Mouse (Mus musculus): ENCODE measurements around the gene Hacd2. TPM values are rescaled to one million over a fixed set of nuclear protein-coding genes. Genes with fewer than 3 reads are reported as not detected.

Gene Hacd2
- total and polyA plus RNA-seq, 3 experiments: 30.1 to 135 (median 50.3) TPM

GRCm38 (mm10) chr16:35052191-35052590, 30.0 kb downstream of the Hacd2 start:
- H3K9me3 ChIP-seq (replicated peaks; ENCODE audit: low read length): no peaks in the 10 kb centered on the region
- DNase-seq (ENCODE audit: extremely low read depth): no peak
- H3K79me2 ChIP-seq (replicated peaks; ENCODE audit: control insufficient read depth, extremely low read depth, insufficient read depth, poor library complexity, severe bottlenecking): no peaks in the 10 kb centered on the region; the same call in 1 of the 2 replicates
- in situ Hi-C loops (cut with MboI; ENCODE audit: low pct_ligation_motif_present, low pct_unique_long_range_greater_than_20kb, low sequenced_read_pairs): no loop called here
- peaks cover 10 to 80% of the 10 kb centered on the region in 2 experiments for H3K4me1 ChIP-seq (ENCODE audit: control insufficient read depth in 1 of 2, insufficient read depth in 2 of 2)
- H3K9ac ChIP-seq (ENCODE audit: insufficient read depth, low read depth): no peak overlapping the region
- H3K27me3 ChIP-seq (replicated peaks): no peaks in the 10 kb centered on the region
- no peak for TF ChIP-seq TBP (conservative IDR thresholded peaks at IDR 0.05; ENCODE audit: low read depth, low read length)
- H3K4me2 ChIP-seq (ENCODE audit: insufficient read depth, low read depth, poor library complexity, severe bottlenecking): no peak overlapping the region
- peaks cover 35 to 77% of the 10 kb centered on the region in 2 experiments for H3K36me3 ChIP-seq (replicated peaks in 1 of 2; ENCODE audit: control insufficient read depth in 1 of 2, insufficient read depth in 1 of 2, low read length in 1 of 2)
- no peak overlapping the region for H3K4me3 ChIP-seq (replicated peaks in 1 of 3; ENCODE audit: low read depth in 2 of 3, low read length in 2 of 3, poor library complexity in 1 of 3)
- dilution Hi-C loops (cut with MboI; ENCODE audit: extremely low pct_ligation_motif_present, extremely low pct_unique_long_range_greater_than_20kb, low sequenced_read_pairs): no loop called here
- H3K27ac ChIP-seq (ENCODE audit: insufficient read depth, low read depth): no peak overlapping the region

- peak overlapping the region; percentile 17 for H3K4me2 ChIP-seq (ENCODE audit: insufficient read depth, low read depth, poor library complexity, severe bottlenecking)
Measured at GRCm38 (mm10) chr16:35054432-35055193, 32.4 kb downstream of the Hacd2 start.

More at GRCm38 (mm10) chr16:35054432-35055193, 32.4 kb downstream of the Hacd2 start:
- no peaks in the 10 kb centered on the region; the same call in 1 of the 2 replicates for H3K79me2 ChIP-seq (replicated peaks; ENCODE audit: control insufficient read depth, extremely low read depth, insufficient read depth, poor library complexity, severe bottlenecking)
- H3K9me3 ChIP-seq (replicated peaks; ENCODE audit: low read length): no peaks in the 10 kb centered on the region
- H3K27me3 ChIP-seq (replicated peaks): no peaks in the 10 kb centered on the region
- in situ Hi-C loops (cut with MboI; ENCODE audit: low pct_ligation_motif_present, low pct_unique_long_range_greater_than_20kb, low sequenced_read_pairs): no loop called here
- peak overlapping the region in 1 of 3 experiments; percentile 24 for H3K4me3 ChIP-seq (replicated peaks in 1 of 3; ENCODE audit: low read depth in 2 of 3, low read length in 2 of 3, poor library complexity in 1 of 3)
- DNase-seq (ENCODE audit: extremely low read depth): peak; percentile 94
- dilution Hi-C loops (cut with MboI; ENCODE audit: extremely low pct_ligation_motif_present, extremely low pct_unique_long_range_greater_than_20kb, low sequenced_read_pairs): no loop called here
- no peak overlapping the region for H3K9ac ChIP-seq (ENCODE audit: insufficient read depth, low read depth)
- H3K4me1 ChIP-seq (ENCODE audit: control insufficient read depth in 1 of 2, insufficient read depth in 2 of 2): peaks cover 10 to 69% of the 10 kb centered on the region in 2 experiments
- peaks cover 31 to 73% of the 10 kb centered on the region in 2 experiments for H3K36me3 ChIP-seq (replicated peaks in 1 of 2; ENCODE audit: control insufficient read depth in 1 of 2, insufficient read depth in 1 of 2, low read length in 1 of 2)
- peak; percentile 36; the same call in 1 of the 2 replicates for TF ChIP-seq MEF2A (IDR thresholded peaks at IDR 0.05; ENCODE audit: borderline replicate concordance, low read depth, low read length)
- TF ChIP-seq GABPA (IDR thresholded peaks at IDR 0.05; ENCODE audit: insufficient replicate concordance, low read depth, low read length): no peak
- TF ChIP-seq IRF4 (IDR thresholded peaks at IDR 0.05; ENCODE audit: low read depth, low read length): peak; percentile 66; the same call in 1 of the 2 replicates
- TF ChIP-seq TCF12 (IDR thresholded peaks at IDR 0.05; ENCODE audit: low read depth, low read length): peak; percentile 38; the same call in 1 of the 2 replicates
- peak; percentile 70 for TF ChIP-seq ELF1 (IDR thresholded peaks at IDR 0.05; ENCODE audit: low read depth, low read length)
- TF ChIP-seq MAZ (IDR thresholded peaks at IDR 0.05; ENCODE audit: low read depth, low read length): 0 out of 2 replicates have a peak, but pooled peaks have one; percentile 33
- no peak for TF ChIP-seq ZKSCAN1 (IDR thresholded peaks at IDR 0.05; ENCODE audit: borderline replicate concordance, low read depth, low read length)
- TF ChIP-seq TBP (conservative IDR thresholded peaks at IDR 0.05; ENCODE audit: low read depth, low read length): 0 out of 2 replicates have a peak, but pooled peaks have one; percentile 48
- peak; percentile 57; the same call in 1 of the 2 replicates for TF ChIP-seq MXI1 (IDR thresholded peaks at IDR 0.05; ENCODE audit: low read depth, low read length)
- no peak for TF ChIP-seq ZMIZ1 (IDR thresholded peaks at IDR 0.05; ENCODE audit: low read depth, low read length)
- TF ChIP-seq USF2 (conservative IDR thresholded peaks at IDR 0.05; ENCODE audit: low read depth, low read length): no peak
- TF ChIP-seq MAX (IDR thresholded peaks at IDR 0.05; ENCODE audit: low read length): peak; percentile 59
- TF ChIP-seq MYC (IDR thresholded peaks at IDR 0.05; ENCODE audit: low read depth, low read length): peak; percentile 82
- no peak for TF ChIP-seq HCFC1 (IDR thresholded peaks at IDR 0.05; ENCODE audit: low read depth, low read length)
- TF ChIP-seq SIN3A (IDR thresholded peaks at IDR 0.05; ENCODE audit: low read length): no peak
- no peak for TF ChIP-seq RCOR1 (conservative IDR thresholded peaks at IDR 0.05; ENCODE audit: low read depth, low read length)
- no peak for TF ChIP-seq MAFK (IDR thresholded peaks at IDR 0.05; ENCODE audit: insufficient replicate concordance, low read length)
- no peak for TF ChIP-seq ZNF384 (IDR thresholded peaks at IDR 0.05; ENCODE audit: low read depth, low read length)
- TF ChIP-seq EP300 (IDR thresholded peaks at IDR 0.05; ENCODE audit: low read length): peak; percentile 77
- no peak; the same call in 1 of the 2 replicates for TF ChIP-seq ETS1 (conservative IDR thresholded peaks at IDR 0.05; ENCODE audit: low read depth, low read length)
- no peak for TF ChIP-seq JUN (IDR thresholded peaks at IDR 0.05; ENCODE audit: insufficient read depth, low read depth, low read length)
- TF ChIP-seq POLR2A (IDR thresholded peaks at IDR 0.05; ENCODE audit: low read depth, low read length): peak; percentile 50
- TF ChIP-seq SMC3 (IDR thresholded peaks at IDR 0.05; ENCODE audit: low read depth, low read length): no peak
- no peak for TF ChIP-seq POLR2AphosphoS2 (IDR thresholded peaks at IDR 0.05; ENCODE audit: low read depth, low read length)
- no peak for TF ChIP-seq CTCF (conservative IDR thresholded peaks at IDR 0.05 in 1 of 2, IDR thresholded peaks at IDR 0.05 in 1 of 2; ENCODE audit: low read depth in 2 of 2, low read length in 2 of 2)
- 0 out of 2 replicates have a peak, but pooled peaks have one; percentile 31 for TF ChIP-seq CHD2 (IDR thresholded peaks at IDR 0.05; ENCODE audit: low read length)
- no peak overlapping the region for H3K27ac ChIP-seq (ENCODE audit: insufficient read depth, low read depth)

All from CH12.LX (cell line).